8 mouse cellular contexts compared by ENCODE assay signal in genomic region chr2:125507893-125508292, GRCm38 (mm10). TPM values are rescaled to one million over a fixed set of nuclear protein-coding genes. Genes with fewer than 3 reads are reported as not detected.
DNase-seq lines count a peak whose midpoint lies in the region; ATAC-seq and TF ChIP-seq lines count a peak whose summit lies in the region.

Gene Fbn1, minus strand, starts transcription at chr2:125507993.

- WGBS in lung, postnatal 0 days, result 73% methylated on average over 4 of the region's 4 CpGs
- 81% methylated on average over 4 of the region's 4 CpGs for WGBS in intestine, embryonic 16.5 days
- WGBS in stomach, embryonic 15.5 days, result 84% methylated on average over 4 of the region's 4 CpGs
- 60% methylated on average over 4 of the region's 4 CpGs for WGBS in cerebellum, adult 2 months

- H3K9me3 ChIP-seq in lung, postnatal 0 days (ENCODE audit: low read length), result no peaks in the 10 kb centered on the region
- no peaks in the 10 kb centered on the region for H3K9me3 ChIP-seq in intestine, embryonic 16.5 days (ENCODE audit: control insufficient read depth, low read length)
- H3K9me3 ChIP-seq in stomach, embryonic 15.5 days, result no peaks in the 10 kb centered on the region

- peak within 1 kb of the TSS; percentile 61; the same call in 1 of the 2 replicates for H3K4me3 ChIP-seq in lung, postnatal 0 days (ENCODE audit: low read depth, low read length)
- H3K4me3 ChIP-seq in intestine, embryonic 16.5 days (ENCODE audit: low read length), result peak within 1 kb of the TSS; percentile 73
- H3K4me3 ChIP-seq in stomach, embryonic 15.5 days (replicated peaks), result peak within 1 kb of the TSS; percentile 63
- no peak within 1 kb of the TSS for H3K4me3 ChIP-seq in cerebellum, adult 2 months (replicated peaks; ENCODE audit: insufficient read depth, low read depth, low read length)

- no peak for ATAC-seq in lung, postnatal 0 days
- no peak for ATAC-seq in intestine, embryonic 16.5 days
- ATAC-seq in stomach, embryonic 15.5 days (ENCODE audit: insufficient read depth, low FRiP score, low read depth), result no peak

- no peak for DNase-seq in lung, postnatal 0 days (ENCODE audit: low spot score)
- no peak for DNase-seq in lung, postnatal 25 days (ENCODE audit: low spot score)
- no peak for DNase-seq in gastrocnemius, postnatal 14 days
- DNase-seq in urinary bladder, postnatal 36 days (ENCODE audit: low spot score in 2 of 2), result no peak
- no peak for DNase-seq in cerebellum, adult 2 months
- no peak for DNase-seq in embryo, embryonic 9.5 days (ENCODE audit: extremely low spot score)

- H3K9ac ChIP-seq in lung, postnatal 0 days (replicated peaks; ENCODE audit: low read depth), result peak within 1 kb of the TSS; percentile 70
- H3K9ac ChIP-seq in intestine, embryonic 16.5 days (ENCODE audit: low read depth, low read length), result peak within 1 kb of the TSS; percentile 82
- H3K9ac ChIP-seq in stomach, embryonic 15.5 days, result peak within 1 kb of the TSS; percentile 44

- H3K36me3 ChIP-seq in lung, postnatal 0 days (ENCODE audit: insufficient read depth, low read length), result no peaks in the 10 kb centered on the region
- no peaks in the 10 kb centered on the region for H3K36me3 ChIP-seq in intestine, embryonic 16.5 days (ENCODE audit: control insufficient read depth, insufficient read depth, low read length)
- no peaks in the 10 kb centered on the region for H3K36me3 ChIP-seq in stomach, embryonic 15.5 days

- no peak for TF ChIP-seq EP300 in lung, postnatal 0 days (IDR thresholded peaks at IDR 0.05)

- intact Hi-C loops in gastrocnemius, postnatal 14 days (cut with DNase I; ENCODE audit: low total_unique reads), result loop anchor here (10.0 kb wide), 1 partner anchor 97 kb away; no protein-coding TSS in a partner anchor

- peak within 1 kb of the TSS; percentile 87 for H3K27ac ChIP-seq in lung, postnatal 0 days (ENCODE audit: low read length)
- peak within 1 kb of the TSS; percentile 77 for H3K27ac ChIP-seq in intestine, embryonic 16.5 days (ENCODE audit: low read length)
- peak within 1 kb of the TSS; percentile 94 for H3K27ac ChIP-seq in stomach, embryonic 15.5 days
- H3K27ac ChIP-seq in cerebellum, adult 2 months (ENCODE audit: insufficient read depth, low read length), result no peak within 1 kb of the TSS

- H3K27me3 ChIP-seq in lung, postnatal 0 days (replicated peaks; ENCODE audit: insufficient read depth, low read length), result 0 out of 2 replicates have a peak, but pooled peaks cover 5% of the 10 kb centered on the region
- peaks cover 14% of the 10 kb centered on the region for H3K27me3 ChIP-seq in intestine, embryonic 16.5 days (replicated peaks; ENCODE audit: control insufficient read depth, insufficient read depth, low read length)
- peaks cover 9% of the 10 kb centered on the region; the same call in 1 of the 2 replicates for H3K27me3 ChIP-seq in stomach, embryonic 15.5 days (replicated peaks)
- H3K27me3 ChIP-seq in cerebellum, adult 2 months (ENCODE audit: control insufficient read depth, insufficient read depth, low read length), result peaks cover 2% of the 10 kb centered on the region; the same call in 1 of the 2 replicates

- peak within 1 kb of the TSS; percentile 87 for H3K4me2 ChIP-seq in lung, postnatal 0 days (replicated peaks; ENCODE audit: low read depth, low read length)
- peak within 1 kb of the TSS; percentile 73 for H3K4me2 ChIP-seq in intestine, embryonic 16.5 days (ENCODE audit: low read depth, low read length)
- H3K4me2 ChIP-seq in stomach, embryonic 15.5 days, result peak within 1 kb of the TSS; percentile 89

- TF ChIP-seq POLR2A in cerebellum, adult 2 months (IDR thresholded peaks at IDR 0.05; ENCODE audit: borderline replicate concordance, insufficient read depth, low read length), result no peak

- no peak for TF ChIP-seq CTCF in lung, postnatal 0 days (IDR thresholded peaks at IDR 0.05)
- no peak for TF ChIP-seq CTCF in cerebellum, adult 2 months (IDR thresholded peaks at IDR 0.05; ENCODE audit: borderline replicate concordance, insufficient read depth, low read depth, low read length)

- 0 out of 2 replicates have a peak, but pooled peaks cover 5% of the 10 kb centered on the region for H3K4me1 ChIP-seq in lung, postnatal 0 days (ENCODE audit: insufficient read depth, low read depth, low read length)
- 0 out of 2 replicates have a peak, but pooled peaks cover 2% of the 10 kb centered on the region for H3K4me1 ChIP-seq in intestine, embryonic 16.5 days (ENCODE audit: control insufficient read depth, insufficient read depth, low read length)
- H3K4me1 ChIP-seq in stomach, embryonic 15.5 days, result 0 out of 2 replicates have a peak, but pooled peaks cover 4% of the 10 kb centered on the region
- peaks cover 5% of the 10 kb centered on the region; the same call in 1 of the 2 replicates for H3K4me1 ChIP-seq in cerebellum, adult 2 months (ENCODE audit: control insufficient read depth, insufficient read depth, low read length)

RNA-seq across cellular contexts. Expression of gene Fbn1, which starts in this region (rescaled TPM):
- polyA plus RNA-seq in lung, postnatal 0 days (2015; fragmentation: Nextera tagmentation; extraction: Ambion mirVana), result 23.6 and 25.7 TPM in 2 replicates
- total RNA-seq in gastrocnemius, postnatal 14 days (2021), result 100 to 1,000 TPM; 159 to 223 TPM
- 12.6 and 15.6 TPM in 2 replicates for polyA plus RNA-seq in intestine, embryonic 16.5 days (2015; fragmentation: Nextera tagmentation; extraction: Ambion mirVana)
- 25.9 and 27.9 TPM in 2 replicates for polyA plus RNA-seq in stomach, embryonic 15.5 days (2015; fragmentation: Nextera tagmentation; extraction: Ambion mirVana)
- polyA plus RNA-seq in cerebellum, adult 2 months (2012; rRNA removed), result 1.1 and 1.2 TPM in 2 replicates
